Mouse (Mus musculus) heart, adult 2 months (tissue): ENCODE measurements at regions not wholly inside any gene's neighbourhood (a gene's known extent, or its start where the extent isn't known, plus 50 kb on each side); places are given as distances from the start of the nearest gene placed in this dataset.

Experiments
- DNase-seq, 2 experiments: peaks; one replicate each; pipeline ENCODE4 v3.0.0; 2021
- H3K27ac ChIP-seq: fragments of 200-600 bp; 2 replicates; pipeline ENCODE4 v1.8.1; 2022
- H3K27me3 ChIP-seq: fragments of 200-500 bp; 2 replicates; pipeline ENCODE4 v1.6.1; 2012; ENCODE audit warnings: mild to moderate bottlenecking, low read length, inconsistent platforms, mixed read lengths; ENCODE audit not compliant: control insufficient read depth, insufficient read depth
- H3K36me3 ChIP-seq: fragments of 200-500 bp; 2 replicates; pipeline ENCODE4 v1.6.1; 2012; ENCODE audit warnings: low read length, inconsistent platforms; ENCODE audit not compliant: control insufficient read depth, insufficient read depth
- H3K4me1 ChIP-seq: fragments of 200-500 bp; 2 replicates; pipeline ENCODE4 v1.6.1; 2011; ENCODE audit warnings: low read length; ENCODE audit not compliant: control insufficient read depth, insufficient read depth
- H3K4me3 ChIP-seq: fragments of 200-600 bp; 2 replicates; pipeline ENCODE4 v1.8.1; 2022
- H3K79me2 ChIP-seq: fragments of 200-500 bp; replicated peaks from 2 replicates; pipeline ENCODE4 v1.6.1; 2012; ENCODE audit warnings: mild to moderate bottlenecking, inconsistent platforms, low read length, moderate library complexity, mixed read lengths; ENCODE audit not compliant: control insufficient read depth, insufficient read depth
- H3K9ac ChIP-seq: fragments of 200-500 bp; 2 replicates; pipeline ENCODE4 v1.6.1; 2012; ENCODE audit warnings: low read depth, mild to moderate bottlenecking, control low read depth, inconsistent platforms, low read length, mixed read lengths
- CTCF ChIP-seq: fragments of 200-600 bp; IDR thresholded peaks from 2 replicates; pipeline ENCODE4 v1.8.1; 2022; ENCODE audit warnings: antibody characterized with exemption, mild to moderate bottlenecking, moderate library complexity
- EP300 ChIP-seq: fragments of 200-500 bp; IDR thresholded peaks from 2 replicates; pipeline ENCODE4 v1.6.1; 2011; ENCODE audit warnings: low read depth, low read length, control low read depth; ENCODE audit not compliant: insufficient read depth
- POLR2A ChIP-seq: fragments of 200-500 bp; IDR thresholded peaks from 2 replicates; pipeline ENCODE4 v1.6.1; 2011; ENCODE audit warnings: mild to moderate bottlenecking, low read depth, low read length, control low read depth; ENCODE audit not compliant: insufficient read depth
- WGBS: fragments of 180-500 bp; shearing (Covaris S2); methylation state at CpG from one replicate; pipeline ENCODE4 v1.1.7; 2018; 5-methylcytosine and 5-hydroxymethylcytosine counted together
- intact Hi-C: fragments of 180-260 bp; cut with DNase I; formaldehyde crosslinking; loops from one replicate; pipeline ENCODE4 v1.15.1; 2025

- H3K36me3 ChIP-seq: no peaks in the 10 kb centered on the region
- WGBS: 50% methylated on average over 8 of the region's 8 CpGs
- H3K9ac ChIP-seq: no peak overlapping the region
- no peak for DNase-seq
- H3K79me2 ChIP-seq: no peaks in the 10 kb centered on the region
- H3K4me3 ChIP-seq: no peak overlapping the region
- no peak overlapping the region for H3K27ac ChIP-seq
- no peak for TF ChIP-seq POLR2A
- no peak for TF ChIP-seq EP300
- TF ChIP-seq CTCF: no peak
- no peaks in the 10 kb centered on the region for H3K27me3 ChIP-seq
- intact Hi-C loops: no loop called here
- H3K4me1 ChIP-seq: no peaks in the 10 kb centered on the region
These were observed 564.3 kb upstream of the BB014433 start for GRCm38 (mm10) chr8:15610217-15610616.

GRCm38 (mm10) chr8:15607598-15608215 is 561.8 kb upstream of the BB014433 start:
- Histone ChIP-seq H3K79me2 (no peaks in the 10 kb centered on the region), H3K4me3 (no peak overlapping the region), H3K4me1 (no peaks in the 10 kb centered on the region), H3K27me3 (no peaks in the 10 kb centered on the region), H3K36me3 (no peaks in the 10 kb centered on the region), H3K27ac (no peak overlapping the region), H3K9ac (no peak overlapping the region)
- no peak for DNase-seq
- intact Hi-C loops: no loop called here
- WGBS: 33% methylated on average over 7 of the region's 7 CpGs
- TF ChIP-seq POLR2A (no peak), CTCF (no peak), EP300 (no peak)

GRCm38 (mm10) chr8:15601531-15601930 is 555.7 kb upstream of the BB014433 start:
- Histone ChIP-seq H3K4me1 (no peaks in the 10 kb centered on the region), H3K36me3 (no peaks in the 10 kb centered on the region), H3K9ac (no peak overlapping the region), H3K4me3 (no peak overlapping the region), H3K79me2 (no peaks in the 10 kb centered on the region), H3K27me3 (no peaks in the 10 kb centered on the region), H3K27ac (no peak overlapping the region)
- intact Hi-C loops: no loop called here
- TF ChIP-seq EP300 (no peak), CTCF (peak; percentile 55)
- 65% methylated on average over 4 of the region's 4 CpGs for WGBS
- no peak for DNase-seq

DNA sequence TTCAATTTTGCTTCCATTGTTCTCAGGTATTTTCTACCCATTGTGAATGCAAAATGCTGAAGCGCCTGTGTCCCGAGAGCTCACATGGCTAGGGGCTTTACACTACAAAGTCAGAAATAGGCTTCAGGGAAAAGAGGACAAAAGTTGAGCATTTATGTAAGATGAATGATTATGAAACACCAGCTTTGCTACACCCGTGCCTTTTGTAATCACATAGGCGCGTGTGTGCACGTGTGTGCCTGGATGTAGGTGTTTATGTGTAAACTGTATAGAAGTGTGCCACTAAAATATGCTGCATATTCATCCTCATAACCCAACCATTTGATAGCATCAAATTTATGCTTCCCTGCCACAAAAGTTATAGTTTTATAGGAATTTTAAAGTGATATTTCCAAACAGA is 547.2 kb upstream of the BB014433 start:
- Histone ChIP-seq H3K36me3 (no peaks in the 10 kb centered on the region), H3K27me3 (no peaks in the 10 kb centered on the region), H3K79me2 (no peaks in the 10 kb centered on the region), H3K27ac (no peak overlapping the region), H3K4me3 (no peak overlapping the region), H3K9ac (no peak overlapping the region), H3K4me1 (no peaks in the 10 kb centered on the region)
- intact Hi-C loops: no loop called here
- TF ChIP-seq CTCF: no peak
- no peak for TF ChIP-seq EP300
- no peak for TF ChIP-seq POLR2A
- 90% methylated on average over 6 of the region's 6 CpGs for WGBS
- DNase-seq: no peak

DNA sequence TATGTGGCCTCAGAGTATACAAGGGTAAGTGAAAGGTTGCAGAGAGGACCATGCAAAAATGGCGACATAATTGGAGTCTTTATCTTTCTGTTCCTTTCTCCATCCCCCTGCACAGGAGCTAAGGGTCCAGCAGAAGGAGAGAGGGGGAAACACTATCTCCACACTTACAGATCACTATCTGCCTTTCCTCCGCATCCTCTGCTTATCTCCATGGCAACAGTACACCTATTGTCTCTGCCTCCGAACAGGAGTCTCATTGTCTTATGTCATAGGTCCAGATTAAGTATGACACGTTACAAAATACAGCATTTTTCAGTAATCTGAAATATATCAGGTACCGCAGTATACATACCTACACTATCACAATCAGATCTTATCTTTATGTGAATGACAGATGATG is 537.9 kb upstream of the BB014433 start:
- H3K4me3 ChIP-seq: no peak overlapping the region
- WGBS: 57% methylated on average over 5 of the region's 5 CpGs
- no peaks in the 10 kb centered on the region for H3K36me3 ChIP-seq
- intact Hi-C loops: no loop called here
- no peaks in the 10 kb centered on the region for H3K4me1 ChIP-seq
- H3K27ac ChIP-seq: no peak overlapping the region
- TF ChIP-seq EP300 (no peak), CTCF (no peak), POLR2A (no peak)
- H3K9ac ChIP-seq: no peak overlapping the region
- H3K79me2 ChIP-seq: no peaks in the 10 kb centered on the region
- H3K27me3 ChIP-seq: no peaks in the 10 kb centered on the region
- DNase-seq: no peak

- Histone ChIP-seq H3K79me2 (no peaks in the 10 kb centered on the region), H3K4me3 (no peak overlapping the region)
- TF ChIP-seq POLR2A (no peak), CTCF (no peak), EP300 (no peak)
These were observed 524.2 kb upstream of the BB014433 start for GRCm38 (mm10) chr8:15570091-15570490.

DNA sequence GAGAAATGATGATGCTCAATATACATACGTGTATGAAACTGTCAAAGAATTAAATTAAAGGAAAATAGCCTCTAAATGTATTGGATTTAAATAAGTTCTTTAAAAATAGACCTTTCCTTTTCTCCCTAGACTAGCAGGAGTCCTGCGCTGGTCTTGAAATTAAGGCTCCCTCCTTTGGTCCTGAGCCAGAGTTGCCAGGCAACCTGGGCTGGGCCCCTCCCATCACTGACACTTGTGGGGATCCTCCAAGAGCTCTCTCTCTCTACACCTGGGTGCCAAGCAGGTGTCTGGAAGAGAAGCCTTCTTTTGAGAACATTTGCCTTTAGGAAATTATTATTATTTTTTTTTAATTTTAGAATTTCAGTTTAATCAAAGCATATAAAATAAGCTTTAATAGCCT is 521.9 kb upstream of the BB014433 start:
- TF ChIP-seq POLR2A (no peak), EP300 (no peak), CTCF (no peak)
- no peak for DNase-seq
- 74% methylated on average over 2 of the region's 2 CpGs for WGBS

More at GRCm38 (mm10) chr8:15570091-15570490, 524.2 kb upstream of the BB014433 start:
- Histone ChIP-seq H3K36me3 (no peaks in the 10 kb centered on the region), H3K9ac (no peak overlapping the region), H3K4me1 (no peaks in the 10 kb centered on the region), H3K27ac (no peak overlapping the region), H3K27me3 (no peaks in the 10 kb centered on the region)
- WGBS: 73% methylated on average over 5 of the region's 5 CpGs
- intact Hi-C loops: no loop called here
- no peak for DNase-seq

More for the DNA sequence above, 521.9 kb upstream of the BB014433 start:
- Histone ChIP-seq H3K4me3 (no peak overlapping the region), H3K9ac (no peak overlapping the region), H3K36me3 (no peaks in the 10 kb centered on the region), H3K27me3 (no peaks in the 10 kb centered on the region), H3K4me1 (no peaks in the 10 kb centered on the region), H3K27ac (no peak overlapping the region), H3K79me2 (no peaks in the 10 kb centered on the region)
- intact Hi-C loops: no loop called here
